Mouse (Mus musculus) kidney, adult 2 months (tissue): ENCODE data around the gene Gm49425.

ENCODE experiments used
- CTCF ChIP-seq: fragments of 200-500 bp; conservative IDR thresholded peaks from 2 replicates; pipeline ENCODE4 v1.5.1; 2011; ENCODE audit warnings: low read depth, mild to moderate bottlenecking, control low read depth, low read length, moderate library complexity, mixed read lengths; ENCODE audit not compliant: insufficient read depth, insufficient read length
- POLR2A ChIP-seq: fragments of 200-500 bp; IDR thresholded peaks from one replicate; pipeline ENCODE4 v1.6.1; 2011; ENCODE audit warnings: low read depth, low read length, control low read depth

DNA sequence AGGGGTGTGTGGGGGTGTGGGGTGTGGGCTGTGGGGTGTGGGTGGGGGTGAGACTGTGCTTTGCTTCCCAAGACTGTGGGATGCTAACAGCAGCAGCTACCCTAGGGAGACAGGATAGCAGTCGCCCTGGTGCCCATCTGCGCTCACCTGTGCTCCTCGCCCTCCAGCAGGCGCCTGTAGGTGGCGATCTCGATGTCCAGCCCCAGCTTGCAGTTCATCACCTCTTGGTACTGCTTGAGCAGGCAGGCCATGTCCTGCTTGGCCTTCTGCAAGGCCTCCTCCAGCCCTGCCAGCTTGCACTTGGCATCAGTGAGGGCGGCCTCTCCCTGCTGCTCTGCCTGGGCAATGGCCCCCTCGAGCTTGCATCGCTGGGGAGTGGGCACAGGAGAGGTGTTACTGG lies 25.5 kb upstream of the Gm49425 start:
- TF ChIP-seq POLR2A (no peak), CTCF (no peak; the same call in 1 of the 2 replicates)
